In genomic region chr9:42490589-42491382, GRCm38 (mm10) we compare ENCODE assay signal across 15 mouse cellular contexts. TPM values are rescaled to one million over a fixed set of nuclear protein-coding genes. Genes with fewer than 3 reads are reported as not detected.
DNase-seq lines count a peak whose midpoint lies in the region; ATAC-seq and TF ChIP-seq lines count a peak whose summit lies in the region.
"Had no signal": no experiment of that assay in that cellular context is flagged by ENCODE, and none has a peak within 500 bp of the region (broad histone marks: within the 10 kb centered on the region; RNA-seq: fewer than 3 reads in every experiment).

No protein-coding gene starts in this region.

- peak overlapping the region; percentile 33 for H3K27ac ChIP-seq in forebrain, embryonic 16.5 days (ENCODE audit: low read length)
- H3K27ac ChIP-seq in forebrain, embryonic 12.5 days, result no peak overlapping the region
- H3K27ac ChIP-seq in left cerebral cortex, adult 2 months, result peak overlapping the region; percentile 59
- H3K27ac ChIP-seq: limb, embryonic 12.5 days; stomach, embryonic 15.5 days had no signal

- no peaks in the 10 kb centered on the region for H3K36me3 ChIP-seq in forebrain, embryonic 16.5 days (ENCODE audit: control insufficient read depth, insufficient read depth)
- H3K36me3 ChIP-seq in forebrain, embryonic 12.5 days (replicated peaks), result no peaks in the 10 kb centered on the region
- H3K36me3 ChIP-seq: limb, embryonic 12.5 days; stomach, embryonic 15.5 days had no signal

- H3K27me3 ChIP-seq in forebrain, embryonic 16.5 days (replicated peaks; ENCODE audit: control insufficient read depth, insufficient read depth, low read length), result no peaks in the 10 kb centered on the region
- H3K27me3 ChIP-seq in forebrain, embryonic 12.5 days, result no peaks in the 10 kb centered on the region
- H3K27me3 ChIP-seq: limb, embryonic 12.5 days; stomach, embryonic 15.5 days had no signal

- no peak overlapping the region; the same call in 1 of the 2 replicates for H3K4me2 ChIP-seq in forebrain, embryonic 16.5 days (ENCODE audit: low read length)
- no peak overlapping the region for H3K4me2 ChIP-seq in forebrain, embryonic 12.5 days
- H3K4me2 ChIP-seq: limb, embryonic 12.5 days; stomach, embryonic 15.5 days had no signal

- peaks cover 16% of the 10 kb centered on the region for H3K4me1 ChIP-seq in forebrain, embryonic 16.5 days (replicated peaks; ENCODE audit: control insufficient read depth, insufficient read depth, low read length)
- H3K4me1 ChIP-seq in forebrain, embryonic 12.5 days, result no peaks in the 10 kb centered on the region
- H3K4me1 ChIP-seq: limb, embryonic 12.5 days; stomach, embryonic 15.5 days had no signal

- no peak for TF ChIP-seq CTCF in left cerebral cortex, adult 2 months (IDR thresholded peaks at IDR 0.05)

- H3K9ac ChIP-seq in forebrain, embryonic 16.5 days (replicated peaks; ENCODE audit: low read depth, low read length), result no peak overlapping the region
- H3K9ac ChIP-seq in forebrain, embryonic 12.5 days, result no peak overlapping the region
- H3K9ac ChIP-seq: limb, embryonic 12.5 days; stomach, embryonic 15.5 days had no signal

- no peaks in the 10 kb centered on the region for H3K9me3 ChIP-seq in forebrain, embryonic 16.5 days (ENCODE audit: control insufficient read depth, low read length)
- H3K9me3 ChIP-seq in forebrain, embryonic 12.5 days, result no peaks in the 10 kb centered on the region
- H3K9me3 ChIP-seq: limb, embryonic 12.5 days; stomach, embryonic 15.5 days had no signal

- 60% methylated on average over 16 of the region's 16 CpGs for WGBS in forebrain, embryonic 16.5 days
- 86% methylated on average over 16 of the region's 16 CpGs for WGBS in forebrain, embryonic 12.5 days

- peak; percentile 35 to 37 for DNase-seq in cerebellum, adult 18-20 months
- no peak for DNase-seq in cerebellum, adult 8-10 months
- DNase-seq in left cerebral cortex, adult 2 months (ENCODE audit: extremely low spot score in 1 of 2, low spot score in 2 of 2), result no peak
- no peak for DNase-seq in left cerebral cortex, postnatal 36 days (ENCODE audit: low spot score in 2 of 2)
- peak; percentile 16 to 35 for DNase-seq in cerebellum, postnatal 36 days
- no peak for DNase-seq in MN1 (ENCODE audit: low spot score)
- DNase-seq: adrenal gland, postnatal 14 days; heart, postnatal 4 days; kidney, adult 18-20 months; kidney, postnatal 10 days; lung, adult 2 months had no signal

- ATAC-seq in forebrain, embryonic 16.5 days, result peak; percentile 36
- no peak for ATAC-seq in forebrain, embryonic 12.5 days (ENCODE audit: low FRiP score)

- intact Hi-C loops in left cerebral cortex, adult 2 months (cut with DNase I), result loop anchor here (5.0 kb wide), 1 partner anchor 98 kb away; no protein-coding TSS in a partner anchor
- intact Hi-C loops in left cerebral cortex, postnatal 36 days (cut with DNase I), result no loop called here

- H3K4me3 ChIP-seq in forebrain, embryonic 16.5 days (replicated peaks; ENCODE audit: low read length), result no peak overlapping the region
- no peak overlapping the region for H3K4me3 ChIP-seq in forebrain, embryonic 12.5 days (replicated peaks)
- no peak overlapping the region for H3K4me3 ChIP-seq in left cerebral cortex, adult 2 months
- H3K4me3 ChIP-seq: limb, embryonic 12.5 days; stomach, embryonic 15.5 days had no signal

RNA-seq across cellular contexts. Expression of gene Tbcel, which starts 16.8 kb away (rescaled TPM):
- 5.0 and 5.5 TPM in 2 replicates for polyA plus RNA-seq in forebrain, embryonic 16.5 days (2015; fragmentation: Nextera tagmentation; extraction: Ambion mirVana)
- 4.9 and 6.1 TPM in 2 replicates for polyA plus RNA-seq in forebrain, embryonic 12.5 days (2016; fragmentation: Nextera tagmentation; extraction: Ambion mirVana)
- total RNA-seq in left cerebral cortex, adult 2 months (2021), result 10 to 100 TPM; 48.6 to 48.9 TPM
- 10 to 100 TPM; 50.5 to 55.9 TPM for total RNA-seq in left cerebral cortex, postnatal 36 days (2021)

Comparison
In these comparisons a context has a peak if more than half of its experiments do, and no peak if none do; other contexts are left out.
1. DNase-seq: peak in cerebellum, adult 18-20 months (2 of 2) and cerebellum, postnatal 36 days (2 of 2); none in cerebellum, adult 8-10 months (single experiment), left cerebral cortex, adult 2 months (0 of 2), left cerebral cortex, postnatal 36 days (0 of 2) and MN1 (single experiment).